Mouse (Mus musculus): Measurements from ENCODE around the gene Sp7.
A peak's percentile ranks its signal among the peaks of the same experiment; 100 is the strongest.

Sp7 gene

DNA sequence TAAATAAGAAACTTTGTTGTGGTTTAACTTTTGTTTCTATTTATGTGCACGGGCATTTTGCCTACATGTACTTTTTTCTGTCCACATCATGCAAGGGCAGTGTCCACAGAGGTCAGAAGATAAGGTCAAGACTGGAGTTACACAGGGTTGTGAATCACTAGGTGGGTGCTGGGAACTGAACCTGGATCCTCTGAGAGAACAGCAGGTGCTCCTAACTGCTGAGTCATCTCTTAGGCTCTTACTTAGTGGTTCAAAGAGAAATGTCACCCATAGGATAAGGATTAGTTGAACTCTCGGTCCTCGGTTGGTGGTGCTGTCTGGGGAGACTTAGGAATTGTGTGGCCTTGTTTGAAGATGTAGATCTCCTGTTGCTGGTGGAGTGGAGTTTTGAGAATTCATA lies 22.0 kb upstream of the Sp7 start:
- no peak for DNase-seq (ENCODE audit: low read depth, low spot score)

DNA sequence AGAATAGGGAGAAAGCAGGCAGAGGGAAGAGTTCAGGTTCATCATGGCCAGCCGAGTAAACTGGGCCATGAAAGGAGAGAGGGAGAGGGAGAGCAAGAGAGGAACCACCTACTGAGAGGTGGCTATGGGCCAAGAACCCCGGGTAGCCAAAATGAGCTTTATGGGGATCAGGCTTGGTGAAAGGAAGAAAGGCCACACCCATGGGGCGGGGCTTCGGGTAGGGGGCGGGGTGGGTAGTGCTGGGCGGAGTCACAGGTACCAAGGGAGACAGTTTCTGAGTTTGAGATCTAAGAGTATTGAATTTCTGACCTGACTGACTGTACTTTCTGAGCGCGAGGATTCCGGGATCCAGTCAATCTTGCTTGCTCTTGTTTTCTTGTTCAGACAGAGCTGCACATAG lies 19.7 kb upstream of the Sp7 start:
- DNase-seq (ENCODE audit: low read depth, low spot score) = no peak

DNA sequence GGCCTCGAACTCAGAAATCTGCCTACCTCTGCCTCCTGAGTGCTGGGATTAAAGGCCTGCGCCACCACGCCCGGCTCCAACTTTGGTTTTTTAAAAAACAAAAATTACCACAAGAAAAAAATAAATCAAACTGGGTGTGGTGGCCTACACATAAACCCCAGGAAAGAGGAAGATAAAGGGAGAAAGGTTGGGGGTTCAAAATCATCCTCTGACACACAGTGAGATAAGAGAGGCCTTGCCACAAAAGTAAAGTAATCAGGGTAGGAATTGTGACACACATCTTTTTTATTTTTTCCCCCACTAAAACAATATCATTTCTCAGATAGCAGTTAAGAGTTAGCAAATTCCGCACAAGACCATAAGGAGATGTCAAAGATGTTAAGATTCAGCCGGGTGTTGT lies 16.7 kb upstream of the Sp7 start:
- no peak for DNase-seq (ENCODE audit: low read depth, low spot score)

DNA sequence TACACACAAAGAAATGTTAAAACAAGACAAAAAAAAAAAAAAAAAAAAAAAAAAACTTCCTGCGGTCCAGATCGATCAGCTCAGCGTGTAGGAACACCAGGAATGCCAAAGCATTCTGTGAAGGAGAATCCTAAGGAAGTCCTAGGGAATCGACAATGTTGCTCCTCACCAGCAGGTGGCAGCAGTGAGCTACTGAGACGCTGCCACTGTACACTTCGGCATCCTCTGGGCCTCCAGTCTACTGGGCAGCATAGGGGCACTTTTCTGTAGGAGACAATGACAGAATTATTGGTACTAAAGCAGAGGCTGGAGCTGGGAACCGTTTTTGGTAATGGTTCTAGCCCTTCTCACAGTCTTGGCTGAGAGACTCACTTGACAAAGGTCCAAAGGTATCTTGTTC lies 14.6 kb upstream of the Sp7 start:
- no peak for DNase-seq (ENCODE audit: low read depth, low spot score)

DNA sequence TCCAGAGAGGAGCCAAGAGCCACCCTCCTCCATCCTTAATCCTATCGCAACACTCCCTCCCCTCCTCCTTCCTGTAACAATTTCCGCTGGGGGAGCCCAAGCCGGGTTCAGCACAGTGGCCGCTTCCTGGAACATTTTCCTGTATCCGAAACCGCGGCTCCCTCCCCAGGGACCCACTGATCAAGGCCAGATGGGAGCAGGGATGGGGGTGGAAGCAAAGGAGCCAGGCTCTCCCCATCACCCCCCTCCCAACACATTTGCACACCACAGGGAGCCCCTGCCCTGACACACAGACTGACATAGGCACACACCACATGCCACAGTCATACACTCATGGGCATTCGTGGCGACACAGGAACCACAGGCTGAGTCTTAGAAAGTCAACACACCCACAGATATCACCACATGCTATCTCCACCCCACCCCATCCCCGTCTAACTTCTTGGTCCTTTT lies 10.9 kb upstream of the Sp7 start:
- DNase-seq (ENCODE audit: low read depth, low spot score) = no peak

DNA sequence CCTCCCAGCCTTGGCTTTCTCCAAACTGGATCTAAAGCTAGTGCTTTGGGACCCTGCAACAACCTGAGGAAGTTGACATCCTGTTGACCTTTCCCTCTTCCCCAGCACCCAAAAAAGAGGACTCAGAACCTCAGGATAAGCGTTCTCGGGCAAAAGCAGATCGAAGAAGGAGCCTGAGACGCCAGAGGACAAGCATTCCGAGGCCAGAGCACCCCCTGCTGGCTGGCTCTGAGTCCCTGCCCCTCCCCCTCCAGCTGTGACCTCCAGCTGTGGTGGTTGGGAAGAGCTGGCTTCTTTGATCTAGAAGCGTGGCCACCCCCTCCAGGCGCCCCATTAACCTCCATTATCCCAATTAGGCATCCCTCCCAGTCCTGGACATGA lies 10.2 kb upstream of the Sp7 start:
- DNase-seq (ENCODE audit: low read depth, low spot score) = no peak

DNA sequence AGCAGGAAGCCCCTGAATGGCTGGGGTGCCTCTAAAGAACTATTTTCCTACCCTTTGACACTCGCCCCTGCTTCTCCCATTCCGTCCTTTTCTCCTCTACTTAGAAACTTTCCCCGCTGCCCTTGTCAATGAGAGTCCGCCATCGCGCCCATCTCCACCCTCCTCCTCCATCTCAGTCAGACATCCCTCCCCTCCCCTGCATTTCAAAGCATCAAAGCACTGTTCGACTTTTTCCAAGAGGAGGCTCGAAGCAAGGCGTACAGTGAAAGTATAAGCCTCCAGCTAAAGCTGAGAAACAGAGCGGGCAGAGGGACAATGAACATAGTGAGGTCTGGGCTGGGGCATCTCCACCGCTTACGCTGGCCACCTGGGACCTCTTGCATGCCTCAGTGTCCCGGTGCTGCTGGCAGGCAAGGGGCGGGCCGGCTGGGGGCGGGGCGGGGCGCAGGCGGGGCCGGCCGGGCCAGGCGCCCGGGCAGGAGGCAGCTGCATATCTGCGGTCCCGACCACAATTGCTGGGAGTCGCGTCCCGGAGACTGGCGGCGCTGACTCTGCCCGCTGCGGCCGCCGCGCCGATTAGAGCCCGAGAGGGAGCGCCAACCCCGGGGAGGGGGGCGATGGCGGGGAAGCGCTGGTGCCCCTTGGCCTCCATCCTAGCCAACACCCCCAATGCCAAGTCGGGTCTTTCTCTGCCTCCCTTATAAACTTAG lies 9.6 kb upstream of the Sp7 start:
- no peak for DNase-seq (ENCODE audit: low read depth, low spot score)

DNA sequence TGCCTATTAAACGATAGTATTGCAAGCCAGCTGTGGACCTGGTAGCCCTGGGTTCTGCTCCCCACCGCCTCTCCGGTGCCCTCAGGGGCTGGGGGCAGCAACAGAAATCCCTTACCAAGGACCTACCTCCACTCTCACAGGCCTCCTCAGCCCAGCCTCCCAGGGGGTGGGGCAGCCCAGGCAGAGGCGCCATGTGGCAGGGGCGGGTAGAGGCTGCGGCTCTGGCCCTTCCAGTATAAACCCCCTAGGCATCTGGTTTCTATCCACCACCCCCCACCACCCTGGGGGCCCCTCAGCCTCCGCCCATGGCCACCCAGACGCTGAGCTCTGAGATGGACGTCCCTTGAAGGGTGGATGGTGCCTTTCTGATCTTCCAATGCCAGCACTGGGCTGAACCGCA lies 3.7 kb upstream of the Sp7 start:
- no peak for DNase-seq (ENCODE audit: low read depth, low spot score)

DNA sequence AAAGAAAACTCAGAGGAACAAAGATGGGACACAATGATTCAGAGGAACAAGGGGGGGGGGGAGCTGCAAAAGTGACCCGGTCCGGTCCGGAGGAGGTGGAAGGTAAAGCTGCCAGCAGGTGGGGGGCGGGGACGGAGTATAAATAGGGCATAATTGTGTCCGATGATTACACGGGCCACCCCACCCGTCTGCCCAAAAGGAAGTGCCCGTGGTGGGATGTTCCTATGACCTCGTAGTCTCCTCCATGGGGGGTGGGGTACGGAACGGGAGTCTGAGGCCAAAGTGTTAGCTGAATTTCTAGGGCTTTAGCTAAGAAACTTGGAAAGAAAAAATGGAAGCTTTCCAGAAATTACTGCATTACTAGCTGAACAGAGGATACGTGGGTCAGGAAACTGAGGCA lies 3.0 kb upstream of the Sp7 start:
- DNase-seq (ENCODE audit: low read depth, low spot score) = no peak

DNA sequence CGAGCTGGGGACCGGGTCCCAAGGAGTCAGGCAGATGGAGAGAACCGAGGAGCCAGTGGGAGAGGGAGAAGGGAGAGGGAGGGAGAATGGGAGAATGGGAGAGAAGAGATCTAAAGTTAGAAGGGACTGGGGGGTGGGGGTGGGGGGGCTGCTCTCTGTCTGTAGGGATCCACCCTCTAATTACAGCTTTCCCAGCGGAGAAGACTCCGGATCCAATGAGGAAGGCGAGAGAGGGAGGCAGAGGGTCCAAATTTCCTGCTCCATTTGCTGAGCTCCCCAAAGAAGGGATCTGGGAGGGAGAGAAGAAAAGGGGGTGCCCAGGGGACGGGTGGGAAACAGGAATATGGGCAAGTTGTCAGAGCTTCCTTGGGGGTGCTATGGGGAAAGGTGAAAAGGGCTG lies 744 bp downstream of the Sp7 start:
- DNase-seq (ENCODE audit: low read depth, low spot score) = no peak

DNA sequence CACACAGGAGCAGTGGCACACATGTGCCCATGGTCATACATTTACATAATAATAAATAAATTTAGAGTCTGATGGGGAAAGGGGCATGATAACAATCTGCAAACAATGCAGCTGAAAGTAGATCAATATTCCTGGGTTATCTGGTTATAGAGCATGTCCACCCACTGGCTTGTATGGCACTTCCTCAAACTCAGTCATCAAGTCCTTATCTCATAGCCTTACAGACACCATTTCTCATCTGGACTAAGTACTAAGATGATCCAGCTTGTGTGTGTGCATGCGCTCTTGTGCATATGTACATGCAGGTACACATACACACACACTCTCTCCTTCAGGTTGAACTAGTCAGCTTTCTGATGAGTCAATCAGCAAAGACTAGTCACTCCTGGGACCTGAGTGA lies 2.3 kb downstream of the Sp7 start:
- no peak for DNase-seq (ENCODE audit: low read depth, low spot score)

DNA sequence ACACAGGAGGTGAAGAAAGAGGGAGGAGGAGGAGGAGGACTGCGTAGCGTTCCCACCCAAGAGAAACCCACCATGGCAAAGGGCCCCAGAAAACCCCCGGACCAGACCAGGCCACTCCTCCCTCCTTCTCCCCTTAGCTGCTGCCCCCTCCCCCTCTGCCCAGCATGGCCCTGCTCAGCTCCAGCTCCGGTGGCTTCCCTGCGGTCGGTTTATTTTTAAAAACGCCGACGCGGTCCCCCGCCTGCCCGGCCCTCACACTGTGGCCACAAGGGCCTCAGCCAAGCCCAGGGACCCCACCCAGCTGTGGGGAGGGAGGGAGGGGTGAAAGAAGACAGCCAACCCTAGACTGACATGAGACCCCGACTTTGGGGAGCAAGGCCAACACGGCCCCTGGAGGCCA lies 4.3 kb downstream of the Sp7 start:
- no peak for DNase-seq (ENCODE audit: low read depth, low spot score)

DNA sequence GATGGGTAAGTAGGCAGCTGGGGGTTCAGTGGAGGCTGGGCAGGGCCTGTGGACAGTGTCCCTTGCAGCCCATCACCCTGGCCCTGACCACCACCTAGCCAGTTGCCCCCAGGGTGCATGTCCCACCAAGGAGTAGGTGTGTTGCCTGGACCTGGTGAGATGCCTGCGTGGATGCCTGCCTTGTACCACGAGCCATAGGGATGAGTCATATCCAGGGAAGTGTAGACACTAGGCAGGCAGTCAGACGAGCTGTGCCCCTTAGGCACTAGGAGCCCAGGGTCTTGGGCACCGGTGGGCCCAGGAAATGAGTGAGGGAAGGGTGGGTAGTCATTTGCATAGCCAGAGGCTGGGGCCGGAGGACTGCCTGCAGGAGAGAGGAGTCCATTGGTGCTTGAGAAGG lies 8.1 kb downstream of the Sp7 start:
- no peak for DNase-seq (ENCODE audit: low read depth, low spot score)

DNA sequence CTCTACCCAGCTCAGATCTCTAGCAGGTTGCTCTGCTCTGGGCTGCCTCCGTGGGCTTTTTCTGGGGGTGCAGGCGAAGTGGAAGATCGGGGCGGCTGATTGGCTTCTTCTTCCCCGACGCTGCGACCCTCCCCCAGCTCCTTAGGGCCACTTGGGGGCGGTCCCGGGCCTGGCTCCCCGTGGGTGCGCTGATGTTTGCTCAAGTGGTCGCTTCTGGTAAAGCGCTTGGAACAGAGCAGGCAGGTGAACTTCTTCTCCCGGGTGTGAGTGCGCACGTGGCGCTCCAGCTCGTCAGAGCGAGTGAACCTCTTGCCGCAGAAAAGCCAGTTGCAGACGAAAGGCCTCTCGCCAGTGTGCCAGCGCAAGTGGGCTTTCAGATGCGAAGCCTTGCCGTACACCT lies 8.9 kb downstream of the Sp7 start:
- DNase-seq (ENCODE audit: low read depth, low spot score) = no peak

DNA sequence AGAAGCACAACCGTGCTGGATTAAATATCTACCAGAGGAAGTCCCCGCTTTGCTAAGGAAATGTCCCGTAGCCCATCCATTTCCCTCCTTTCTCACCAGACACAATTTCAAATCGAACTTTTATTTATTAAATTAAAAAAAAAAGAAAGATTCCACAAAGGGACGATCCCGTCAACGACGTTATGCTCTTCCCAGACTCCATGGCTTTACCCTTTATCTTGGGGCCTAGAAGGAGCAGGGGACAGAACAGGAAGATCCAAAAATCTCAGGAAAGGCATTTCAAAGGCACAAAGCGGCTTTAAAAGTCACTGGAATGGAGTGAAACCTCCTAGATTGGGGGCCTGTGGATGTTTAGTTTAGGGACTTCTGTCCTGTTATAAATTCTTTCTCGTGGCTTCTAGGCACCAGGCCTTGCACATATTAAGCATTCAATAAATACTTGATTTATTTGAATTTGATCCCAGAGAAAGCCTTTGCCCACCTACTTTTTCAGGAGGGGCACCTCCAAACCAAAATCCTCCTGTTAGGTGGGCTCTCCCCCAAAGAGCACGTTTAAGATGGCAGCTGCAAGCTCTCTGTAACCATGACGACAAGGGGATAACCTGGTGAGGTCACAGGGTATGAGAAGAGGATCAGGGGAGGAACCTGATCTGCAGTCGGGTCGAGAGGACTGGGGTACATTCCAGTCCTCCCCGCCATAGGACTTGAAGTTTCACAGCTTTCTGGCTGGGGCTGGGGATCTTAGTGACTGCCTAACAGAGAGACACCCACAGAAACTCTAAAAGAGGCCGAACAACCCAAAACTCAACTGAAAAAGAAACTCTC lies 10.3 kb downstream of the Sp7 start:
- no peak for DNase-seq (ENCODE audit: low read depth, low spot score)

DNA sequence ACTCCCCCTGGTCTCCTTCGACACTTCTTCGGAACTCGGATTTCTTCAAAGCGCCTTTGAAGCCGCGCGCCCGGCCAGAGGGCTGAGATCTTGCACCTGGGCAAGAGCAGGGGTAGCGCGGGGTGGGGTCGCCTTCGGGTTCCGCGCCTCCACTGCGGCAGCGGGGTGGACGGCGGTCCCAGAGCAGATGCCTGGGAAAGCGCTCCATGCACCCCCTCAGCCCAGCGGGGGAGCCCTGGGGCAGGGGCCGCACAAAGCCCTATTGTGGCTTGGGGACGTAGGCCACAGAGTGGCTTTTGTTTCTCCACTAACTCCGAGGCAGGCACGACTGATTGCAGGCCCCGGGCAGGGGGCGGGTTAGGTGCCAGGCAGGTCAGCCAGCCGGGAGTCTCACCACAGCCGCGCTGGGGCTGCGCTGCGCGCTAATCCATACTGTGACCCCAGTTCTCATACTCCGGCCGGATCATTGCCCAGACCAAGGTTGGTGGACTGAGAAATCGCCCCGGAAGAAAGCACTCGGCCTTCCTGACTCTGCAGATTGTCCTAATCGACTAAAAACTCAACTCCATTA lies 11.0 kb downstream of the Sp7 start:
- peak; percentile 47 for DNase-seq (ENCODE audit: low read depth, low spot score)

DNA sequence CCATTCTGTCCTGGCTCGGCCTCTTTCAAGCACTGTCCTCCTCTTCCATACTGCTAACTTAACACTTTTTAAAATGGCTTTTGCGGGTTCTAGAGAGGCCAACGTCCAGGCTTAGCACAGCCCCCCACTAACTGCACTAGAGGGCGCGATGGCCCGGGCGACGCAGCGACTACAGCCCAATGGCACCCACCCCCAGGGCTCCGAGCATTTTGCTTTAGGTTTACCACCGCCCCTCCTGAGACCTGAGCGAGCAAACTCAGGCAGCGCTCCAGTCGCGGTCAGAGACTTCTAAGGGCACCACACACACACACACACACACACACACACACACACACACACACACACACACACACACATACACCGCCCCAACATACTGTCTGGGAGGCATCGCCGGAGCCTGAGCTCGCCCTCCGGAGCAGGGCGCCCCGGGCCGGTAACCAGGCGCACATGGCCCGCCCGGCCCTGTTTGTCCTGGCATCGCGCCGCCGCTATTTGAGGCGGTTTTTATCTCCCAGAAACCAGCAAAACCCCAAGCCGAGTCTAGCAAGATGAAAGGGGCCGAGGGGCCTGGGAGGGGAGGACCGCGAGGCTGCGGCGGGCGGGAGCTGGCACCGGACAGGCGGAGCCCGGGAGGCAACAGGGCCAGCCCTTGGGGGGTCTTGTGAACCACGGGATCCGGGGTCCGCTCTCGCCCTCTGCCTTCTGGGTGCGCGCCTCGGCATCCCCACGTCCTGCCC lies 11.7 kb downstream of the Sp7 start:
- DNase-seq (ENCODE audit: low read depth, low spot score) = no peak

DNA sequence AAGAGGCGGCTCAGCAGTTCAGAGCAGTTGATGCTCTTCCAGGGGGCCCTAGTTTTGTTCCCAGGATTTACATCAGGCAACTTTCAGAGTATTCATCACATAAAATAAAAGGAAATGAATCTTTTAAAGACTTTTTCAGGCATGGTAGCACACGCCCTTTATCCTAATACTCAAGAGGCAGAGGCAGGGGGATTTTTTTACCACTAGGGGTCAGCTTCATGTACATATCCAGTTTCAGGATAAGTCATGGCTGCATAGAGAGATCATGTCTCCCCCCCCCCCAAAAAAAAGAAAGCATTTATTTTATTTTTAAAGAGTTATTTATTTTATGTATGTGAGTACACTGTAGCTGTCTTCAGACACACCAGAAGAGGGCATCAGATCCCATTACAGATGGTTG lies 13.0 kb downstream of the Sp7 start:
- DNase-seq (ENCODE audit: low read depth, low spot score) = no peak

DNA sequence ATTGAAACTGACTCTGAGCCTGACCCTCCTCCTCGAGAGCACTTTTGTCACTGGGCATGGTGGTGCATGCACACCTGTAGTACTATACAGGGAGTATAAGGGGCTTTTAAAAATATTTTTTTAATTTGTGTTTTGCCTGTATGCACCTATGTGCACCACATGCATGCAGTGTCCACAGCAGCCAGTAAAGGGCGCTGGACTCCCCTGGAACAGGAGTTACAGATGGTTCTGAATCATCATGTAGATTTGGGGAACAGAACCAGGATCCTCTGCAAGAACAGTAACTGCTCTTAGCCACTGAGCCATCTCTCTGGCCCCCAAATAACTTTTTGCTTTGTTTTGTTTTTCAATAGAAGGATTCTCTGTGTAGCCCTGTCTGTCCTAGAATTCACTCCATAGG lies 14.8 kb downstream of the Sp7 start:
- no peak for DNase-seq (ENCODE audit: low read depth, low spot score)

DNA sequence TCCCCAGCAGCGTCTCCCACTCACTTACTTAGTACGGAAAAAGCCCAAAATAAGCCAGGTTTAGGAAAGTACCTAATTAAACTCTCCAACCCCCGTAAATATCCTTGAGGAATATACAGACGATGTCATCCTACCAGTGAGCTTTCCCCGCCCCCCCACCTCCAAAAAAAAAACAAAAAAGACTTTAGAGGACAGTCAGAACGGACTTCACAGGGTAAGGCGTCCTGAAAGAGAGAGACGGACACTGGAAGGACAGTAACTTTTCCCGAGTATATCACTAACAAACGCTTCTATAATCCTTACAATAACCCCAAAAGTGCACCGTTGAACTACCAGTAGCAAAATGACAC lies 16.1 kb downstream of the Sp7 start:
- no peak for DNase-seq (ENCODE audit: low read depth, low spot score)

DNA sequence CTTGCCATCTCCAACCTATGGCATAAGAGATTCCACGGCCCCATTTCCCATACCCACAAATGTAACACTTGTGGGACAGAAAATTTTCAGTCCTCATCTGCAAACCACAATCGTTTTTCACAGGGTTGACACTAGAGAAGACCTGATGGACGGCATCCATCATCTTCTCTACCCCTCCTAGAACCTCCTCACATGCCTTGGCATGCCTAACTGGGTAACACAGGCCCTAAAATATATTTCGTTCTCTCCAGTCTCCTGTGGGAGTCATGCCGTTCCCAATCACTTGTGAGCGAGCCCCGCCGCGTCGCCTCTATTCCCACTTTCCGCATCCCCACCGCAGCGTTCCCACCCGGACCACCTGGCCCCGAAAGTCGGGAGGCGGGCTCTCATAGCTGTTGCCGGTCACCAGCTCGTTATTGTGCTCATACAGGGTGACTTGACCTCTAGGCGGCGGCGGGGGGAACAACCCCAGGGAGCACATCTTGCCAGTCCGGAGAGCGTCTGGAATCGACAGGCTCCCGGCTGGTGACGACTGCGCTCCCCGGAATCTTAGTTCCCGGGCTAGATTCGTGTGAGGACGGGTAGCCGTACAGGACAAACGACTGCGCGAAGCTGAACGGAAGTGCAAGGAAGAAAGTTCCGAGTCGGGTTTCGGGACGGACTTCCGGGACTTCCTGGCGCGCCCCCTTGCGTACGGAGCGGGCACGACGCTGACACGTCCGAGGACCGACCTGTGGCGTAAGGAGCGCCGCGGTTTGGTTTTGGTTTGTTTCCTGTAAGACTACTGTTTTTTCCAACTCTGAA lies 16.6 kb downstream of the Sp7 start, which contains the start of gene Aaas:
Gene Aaas, minus strand, starts transcription at position 634 of the 804 bp plus-strand sequence.
- peak; percentile 96 for DNase-seq (ENCODE audit: low read depth, low spot score)

DNA sequence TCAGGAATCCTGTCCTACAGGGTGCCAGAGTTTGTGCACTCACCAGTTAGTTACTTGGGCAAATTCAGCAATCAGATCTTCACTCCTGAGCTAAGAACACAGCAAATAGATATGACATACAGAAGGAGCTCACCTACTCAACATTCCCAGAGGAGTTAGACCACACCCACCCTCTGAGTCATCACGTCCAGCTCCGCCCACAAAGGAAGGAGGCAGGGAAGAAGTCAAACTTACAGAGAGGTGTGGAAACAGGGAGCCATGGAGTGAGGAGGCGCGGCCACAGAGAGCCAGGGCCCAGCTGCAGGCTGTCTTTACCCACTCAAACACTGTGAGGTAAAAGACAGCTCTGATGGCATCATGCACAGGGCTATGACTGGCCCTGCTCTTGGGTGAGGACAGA lies 20.5 kb downstream of the Sp7 start:
- DNase-seq (ENCODE audit: low read depth, low spot score) = no peak
